Mouse (Mus musculus) embryonic facial prominence, embryonic 14.5 days (tissue): ENCODE measurements around the gene Cyp2c23. TPM values are rescaled to one million over a fixed set of nuclear protein-coding genes. Genes with fewer than 3 reads are reported as not detected.

Experiments
- ATAC-seq: fragments of 200-750 bp; cut with Nextera tagmentation; 2 replicates; pipeline ENCODE4 v1.8.0; 2017; ENCODE audit warnings: low read depth, moderate number of reproducible peaks, moderate TSS enrichment
- DNase-seq: peaks from one replicate; pipeline ENCODE4 v3.0.0-alpha.2; 2015; ENCODE audit warnings: low spot score
- H3K27ac ChIP-seq: fragments of 300-500 bp; sonication (generic); replicated peaks from 2 replicates; pipeline ENCODE4 v1.5.1; 2014; ENCODE audit warnings: low read depth, mild to moderate bottlenecking, low read length, moderate library complexity
- H3K27me3 ChIP-seq: fragments of 300-500 bp; sonication (generic); replicated peaks from 2 replicates; pipeline ENCODE4 v1.6.1; 2014; ENCODE audit warnings: low read length; ENCODE audit not compliant: control insufficient read depth, insufficient read depth
- H3K36me3 ChIP-seq: fragments of 300-500 bp; sonication (generic); 2 replicates; pipeline ENCODE4 v1.6.1; 2014; ENCODE audit warnings: low read length, mixed read lengths; ENCODE audit not compliant: control insufficient read depth, insufficient read depth
- H3K4me1 ChIP-seq: fragments of 300-500 bp; sonication (generic); 2 replicates; pipeline ENCODE4 v1.6.1; 2014; ENCODE audit warnings: antibody characterized with exemption, low read length; ENCODE audit not compliant: control insufficient read depth, insufficient read depth
- H3K4me2 ChIP-seq: fragments of 300-500 bp; sonication (generic); 2 replicates; pipeline ENCODE4 v1.6.1; 2014; ENCODE audit warnings: low read depth, mild to moderate bottlenecking, low read length, moderate library complexity, mixed read lengths
- H3K4me3 ChIP-seq: fragments of 300-500 bp; sonication (generic); 2 replicates; pipeline ENCODE4 v1.5.1; 2014; ENCODE audit warnings: low read depth, mild to moderate bottlenecking, low read length
- H3K9ac ChIP-seq: fragments of 300-500 bp; sonication (generic); 2 replicates; pipeline ENCODE4 v1.6.1; 2014; ENCODE audit warnings: low read depth, mild to moderate bottlenecking, low read length, moderate library complexity, mixed read lengths
- H3K9me3 ChIP-seq: fragments of 300-500 bp; sonication (generic); 2 replicates; pipeline ENCODE4 v1.6.1; 2016; ENCODE audit warnings: low read length; ENCODE audit not compliant: control insufficient read depth
- WGBS: fragments of 180-500 bp; shearing (Covaris S2); extraction: QIAGEN DNeasy Blood & Tissue Kit; methylation state at CpG from one replicate; pipeline ENCODE4 v1.1.7; 2014; 5-methylcytosine and 5-hydroxymethylcytosine counted together
- polyA plus RNA-seq: library from polyadenylated mRNA; unstranded; fragments of >200 nt; fragmentation: Nextera tagmentation; extraction: Ambion mirVana; gene quantifications from 2 replicates; pipeline ENCODE4 v1.2.1, GENCODE M21; 2014

Gene Cyp2c23
- polyA plus RNA-seq, 1 experiment from 2014 or later: not detected

DNA sequence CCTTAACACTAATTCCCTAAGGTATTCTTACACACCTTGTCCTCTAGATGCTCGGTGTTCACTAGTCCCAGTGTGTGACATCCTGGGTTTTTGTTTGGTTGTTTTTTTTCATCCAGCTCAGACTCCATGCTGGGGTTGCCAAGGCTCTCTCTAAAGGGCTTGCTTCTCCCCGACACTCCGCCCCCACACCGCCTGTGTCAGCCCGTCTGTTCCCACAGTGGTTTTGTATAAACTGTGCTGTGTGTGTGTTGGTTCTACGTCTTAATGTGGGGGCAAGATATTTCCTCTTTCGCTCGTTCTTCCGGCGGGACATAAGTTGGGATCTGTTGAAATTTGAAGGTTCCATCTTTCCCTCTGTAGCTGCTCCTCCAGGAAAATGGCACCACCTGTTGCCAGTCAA, 30.9 kb downstream of the Cyp2c23 start:
- WGBS: 79% methylated on average over 10 of the region's 10 CpGs
- no peak for ATAC-seq
- H3K4me1 ChIP-seq: no peaks in the 10 kb centered on the region
- no peak overlapping the region for H3K9ac ChIP-seq
- H3K27me3 ChIP-seq: no peaks in the 10 kb centered on the region
- H3K36me3 ChIP-seq: no peaks in the 10 kb centered on the region
- H3K4me2 ChIP-seq: no peak overlapping the region
- H3K9me3 ChIP-seq: no peaks in the 10 kb centered on the region
- no peak for DNase-seq
- H3K27ac ChIP-seq: no peak overlapping the region
- H3K4me3 ChIP-seq: no peak overlapping the region

DNA sequence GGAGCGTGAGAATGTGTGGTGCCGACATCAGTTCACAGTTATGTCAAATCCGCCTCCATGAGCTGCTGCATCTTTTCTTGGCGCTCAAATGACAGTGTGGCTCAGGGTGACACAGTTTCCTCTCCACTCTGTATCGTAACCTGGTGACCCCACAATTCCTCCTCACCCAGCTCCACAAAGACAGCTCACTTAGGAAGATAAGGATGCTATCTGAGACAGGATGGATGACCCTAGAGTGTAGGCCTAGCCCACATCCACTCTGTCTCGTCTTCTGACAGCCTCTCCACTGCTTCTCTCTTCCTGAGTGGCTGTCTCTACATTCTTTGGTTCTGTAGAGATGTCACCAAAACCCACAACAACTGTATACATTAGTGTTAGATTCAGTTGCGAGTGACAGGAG, 33.6 kb downstream of the Cyp2c23 start:
- Histone ChIP-seq H3K9me3 (no peaks in the 10 kb centered on the region), H3K27ac (no peak overlapping the region), H3K27me3 (no peaks in the 10 kb centered on the region), H3K36me3 (no peaks in the 10 kb centered on the region), H3K4me3 (no peak overlapping the region), H3K4me2 (no peak overlapping the region), H3K9ac (no peak overlapping the region), H3K4me1 (no peaks in the 10 kb centered on the region)
- DNase-seq (no peak), ATAC-seq (no peak)
- WGBS: 79% methylated on average over 7 of the region's 7 CpGs

DNA sequence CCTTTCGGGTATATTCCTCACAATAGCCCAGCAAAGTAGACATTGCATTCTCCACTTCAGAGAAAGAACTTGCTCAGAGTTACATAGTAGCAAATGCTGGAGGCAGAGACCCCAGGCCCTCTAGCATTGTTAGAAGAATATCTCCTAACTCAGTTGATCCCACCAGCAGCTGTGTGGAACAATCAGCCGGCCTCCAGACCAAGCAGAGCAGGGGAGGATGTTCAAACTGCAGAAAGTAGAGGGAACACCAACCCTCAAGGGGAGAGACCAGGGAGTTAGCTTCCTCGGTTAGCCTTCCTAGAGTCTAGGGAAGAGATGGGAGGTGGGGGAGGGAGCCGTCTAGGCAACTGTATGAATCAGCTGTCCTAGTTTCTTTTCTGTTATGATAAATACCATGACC, 36.5 kb downstream of the Cyp2c23 start:
- Histone ChIP-seq H3K27me3 (no peaks in the 10 kb centered on the region), H3K4me3 (no peak overlapping the region), H3K27ac (no peak overlapping the region), H3K9ac (no peak overlapping the region), H3K9me3 (no peaks in the 10 kb centered on the region), H3K4me2 (no peak overlapping the region), H3K4me1 (no peaks in the 10 kb centered on the region), H3K36me3 (no peaks in the 10 kb centered on the region)
- 58% methylated on average over 4 of the region's 4 CpGs for WGBS
- ATAC-seq (no peak), DNase-seq (no peak)

DNA sequence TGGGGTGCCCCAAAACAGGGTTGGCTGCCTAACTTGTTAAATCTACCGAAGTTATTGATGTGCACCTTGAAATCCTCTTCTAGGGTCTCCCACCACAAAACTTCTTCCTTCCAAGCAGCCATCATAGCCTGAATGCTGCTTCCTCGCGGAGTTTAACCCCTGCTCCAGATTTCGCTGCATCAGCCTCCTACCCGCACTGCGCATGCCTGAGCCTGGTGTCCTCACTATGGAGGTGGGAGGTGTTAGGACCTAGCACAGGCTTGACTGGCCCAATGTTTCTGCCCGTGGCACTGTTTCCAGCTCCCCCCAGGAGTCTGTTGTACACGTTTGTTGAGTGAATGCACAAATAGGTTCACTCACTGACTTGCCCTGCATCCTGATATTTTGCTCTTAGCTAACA, 38.6 kb downstream of the Cyp2c23 start:
- Histone ChIP-seq H3K4me2 (no peak overlapping the region), H3K9ac (no peak overlapping the region), H3K27ac (no peak overlapping the region), H3K9me3 (no peaks in the 10 kb centered on the region), H3K4me3 (no peak overlapping the region), H3K4me1 (no peaks in the 10 kb centered on the region; the same call in 1 of the 2 replicates), H3K36me3 (no peaks in the 10 kb centered on the region), H3K27me3 (peaks cover 5% of the 10 kb centered on the region; the same call in 1 of the 2 replicates)
- 80% methylated on average over 8 of the region's 8 CpGs for WGBS
- DNase-seq (no peak), ATAC-seq (no peak)

DNA sequence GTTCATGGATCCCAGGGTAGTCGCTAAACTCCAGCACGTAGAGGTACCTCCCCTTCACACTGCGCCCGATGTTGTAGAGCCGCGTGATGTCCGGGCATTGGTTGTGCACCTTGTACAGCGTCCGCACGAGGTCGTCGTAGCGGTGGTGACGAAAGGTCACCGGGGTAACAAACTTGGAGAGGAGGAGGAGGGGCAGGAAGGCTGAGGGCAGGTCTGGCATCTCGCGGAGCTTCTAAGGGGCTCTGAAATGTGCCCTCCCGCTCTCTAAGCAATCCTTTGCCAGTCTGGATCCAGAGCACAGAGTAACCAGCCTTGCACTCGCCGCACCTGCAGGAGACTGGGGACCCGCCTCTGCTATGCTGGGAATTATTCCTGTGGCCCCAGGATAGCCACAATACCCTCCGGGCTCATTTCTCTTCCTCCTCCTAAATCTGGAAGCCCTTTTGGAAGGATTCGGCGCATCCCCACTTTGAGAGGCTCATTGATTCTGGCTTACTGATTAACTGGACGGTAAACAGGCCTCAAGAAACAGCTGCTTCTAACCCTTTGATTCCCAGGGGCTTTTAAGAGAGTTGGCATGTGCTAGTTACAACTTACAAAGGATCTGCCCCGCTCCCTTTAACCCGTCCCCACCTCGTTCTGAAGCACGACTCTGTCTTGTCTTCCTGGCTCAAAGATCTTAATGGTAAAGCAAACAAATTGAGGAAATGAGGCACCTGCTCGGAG, 42.8 kb downstream of the Cyp2c23 start, which contains the start of gene Cpn1:
Cpn1 (minus strand) TSS at position 488 of the 726 bp plus-strand sequence.
- WGBS: 16% methylated on average over 30 of the region's 30 CpGs
- no peaks in the 10 kb centered on the region; the same call in 1 of the 2 replicates for H3K4me1 ChIP-seq
- H3K9me3 ChIP-seq: no peaks in the 10 kb centered on the region
- no peak for DNase-seq
- ATAC-seq: no peak
- H3K27ac ChIP-seq: no peak within 1 kb of the TSS
- H3K27me3 ChIP-seq: peaks cover 5% of the 10 kb centered on the region; the same call in 1 of the 2 replicates
- H3K36me3 ChIP-seq: no peaks in the 10 kb centered on the region
- no peak within 1 kb of the TSS for H3K9ac ChIP-seq
- no peak within 1 kb of the TSS for H3K4me3 ChIP-seq
- peak within 1 kb of the TSS; percentile 24 for H3K4me2 ChIP-seq

DNA sequence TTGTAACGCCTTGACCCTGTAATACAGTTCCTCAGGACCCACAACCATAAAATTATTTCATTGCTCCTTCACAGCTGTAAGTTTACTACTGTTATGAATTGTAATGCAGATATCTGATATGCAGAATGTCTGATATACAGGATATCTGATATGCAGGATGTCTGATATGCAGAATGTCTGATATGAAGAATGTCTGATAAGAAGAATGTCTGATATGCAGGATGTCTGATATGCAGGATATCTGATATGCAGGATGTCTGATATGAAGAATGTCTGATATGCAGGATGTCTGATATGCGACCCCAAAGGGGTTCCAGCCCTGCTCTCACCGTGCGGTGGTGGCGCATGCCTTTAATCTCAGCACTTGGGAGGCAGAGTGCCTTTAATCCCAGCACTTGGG, 47.0 kb downstream of the Cyp2c23 start:
- H3K4me3 ChIP-seq: no peak overlapping the region
- DNase-seq: no peak
- no peaks in the 10 kb centered on the region; the same call in 1 of the 2 replicates for H3K4me1 ChIP-seq
- WGBS: 80% methylated on average over 5 of the region's 5 CpGs
- no peaks in the 10 kb centered on the region for H3K36me3 ChIP-seq
- no peak overlapping the region for H3K4me2 ChIP-seq
- H3K9ac ChIP-seq: no peak overlapping the region
- no peak overlapping the region for H3K27ac ChIP-seq
- no peak for ATAC-seq
- H3K27me3 ChIP-seq: peaks cover 5% of the 10 kb centered on the region; the same call in 1 of the 2 replicates
- no peaks in the 10 kb centered on the region for H3K9me3 ChIP-seq

DNA sequence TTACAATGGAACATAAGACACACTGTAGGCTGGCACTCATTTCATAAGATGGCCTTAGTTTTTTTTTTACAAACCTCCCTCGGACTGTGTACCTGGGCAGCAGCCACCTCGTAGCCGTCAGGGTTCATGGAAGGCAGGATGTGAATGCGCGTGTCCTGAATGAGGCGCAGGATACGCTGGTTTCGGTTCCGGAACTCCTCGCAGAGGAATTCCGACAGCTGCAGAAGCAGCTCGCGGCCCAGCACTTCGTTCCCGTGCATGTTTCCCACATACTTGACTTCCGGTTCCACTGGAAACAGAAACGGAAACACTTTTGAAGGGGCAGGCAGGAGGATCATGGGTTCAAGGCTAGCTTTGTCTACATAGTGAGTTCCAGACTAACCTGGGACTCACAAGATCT, 48.3 kb downstream of the Cyp2c23 start:
- DNase-seq (no peak), ATAC-seq (no peak)
- 94% methylated on average over 17 of the region's 17 CpGs for WGBS
- H3K36me3 ChIP-seq: no peaks in the 10 kb centered on the region
- H3K27ac ChIP-seq: no peak overlapping the region
- H3K4me3 ChIP-seq: no peak overlapping the region
- H3K4me2 ChIP-seq: no peak overlapping the region
- H3K9me3 ChIP-seq: no peaks in the 10 kb centered on the region
- no peak overlapping the region for H3K9ac ChIP-seq
- H3K27me3 ChIP-seq: 0 out of 2 replicates have a peak, but pooled peaks cover under 1% of the 10 kb centered on the region
- H3K4me1 ChIP-seq: no peaks in the 10 kb centered on the region

DNA sequence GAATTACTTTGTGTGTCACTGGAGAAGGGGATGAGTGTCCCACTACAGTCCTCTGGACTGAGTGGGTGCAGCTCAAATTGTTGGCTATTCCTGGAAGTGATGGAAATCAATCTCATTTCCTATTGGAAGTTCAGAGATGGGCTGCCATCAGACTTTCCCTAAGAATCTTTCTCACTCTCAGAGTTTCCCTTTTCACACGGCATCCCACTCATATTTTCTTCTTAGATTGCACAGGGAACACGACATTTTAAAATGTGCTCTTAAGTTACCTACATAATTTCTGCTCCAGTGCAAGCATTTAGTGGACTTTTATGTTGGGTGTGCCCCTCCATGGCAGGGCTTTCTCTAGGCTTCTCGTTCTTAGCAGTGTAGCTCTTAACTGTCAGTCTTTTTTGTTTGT, 51.2 kb downstream of the Cyp2c23 start:
- Histone ChIP-seq H3K4me1 (no peaks in the 10 kb centered on the region), H3K4me3 (no peak overlapping the region), H3K9ac (no peak overlapping the region), H3K4me2 (no peak overlapping the region), H3K27me3 (no peaks in the 10 kb centered on the region), H3K27ac (no peak overlapping the region), H3K9me3 (no peaks in the 10 kb centered on the region), H3K36me3 (no peaks in the 10 kb centered on the region)
- ATAC-seq (no peak), DNase-seq (no peak)
- WGBS: 65% methylated on average over 3 of the region's 3 CpGs

DNA sequence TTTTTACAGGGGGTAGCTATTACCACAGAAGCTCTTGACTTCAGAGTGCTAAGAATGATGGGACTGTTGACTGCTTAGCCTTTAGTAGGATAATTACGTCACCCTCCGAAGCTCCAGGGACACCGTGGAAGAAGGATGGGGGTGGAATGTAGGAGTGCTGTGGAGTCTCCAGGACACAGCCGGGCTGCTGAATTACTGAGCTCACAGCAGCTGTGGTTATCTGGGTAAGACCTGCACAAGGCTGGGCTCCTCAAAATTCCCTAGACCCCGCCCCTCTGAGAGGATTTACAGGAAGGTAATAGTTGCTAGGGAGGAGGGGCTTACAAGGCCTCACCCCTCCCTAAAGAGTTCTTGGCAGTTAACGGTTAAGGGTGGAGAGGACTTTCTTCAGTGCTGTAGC, 52.3 kb downstream of the Cyp2c23 start:
- H3K27me3 ChIP-seq: no peaks in the 10 kb centered on the region
- no peak overlapping the region for H3K27ac ChIP-seq
- 68% methylated on average over 6 of the region's 6 CpGs for WGBS
- no peaks in the 10 kb centered on the region for H3K9me3 ChIP-seq
- H3K4me2 ChIP-seq: no peak overlapping the region
- ATAC-seq: no peak
- H3K4me1 ChIP-seq: no peaks in the 10 kb centered on the region
- no peak overlapping the region for H3K9ac ChIP-seq
- no peak overlapping the region for H3K4me3 ChIP-seq
- no peaks in the 10 kb centered on the region for H3K36me3 ChIP-seq
- no peak for DNase-seq
